Mouse (Mus musculus) adrenal gland, postnatal 10 days (tissue): ENCODE measurements at regions not wholly inside any gene's neighbourhood (a gene's known extent, or its start where the extent isn't known, plus 50 kb on each side); places are given as distances from the start of the nearest gene placed in this dataset.

Experiments used
- DNase-seq: peaks from one replicate; pipeline ENCODE4 v3.0.0; 2021; ENCODE audit warnings: mixed read lengths

GRCm38 (mm10) chr12:106585626-106586025 lies 575.6 kb downstream of the Vrk1 start:
- no peak for DNase-seq

- DNase-seq = no peak
Observed at GRCm38 (mm10) chr12:106592686-106593085, 582.7 kb downstream of the Vrk1 start.

GRCm38 (mm10) chr12:106597636-106598035 lies 587.6 kb downstream of the Vrk1 start:
- DNase-seq = no peak

GRCm38 (mm10) chr12:106607240-106607639 lies 597.2 kb downstream of the Vrk1 start:
- no peak for DNase-seq

GRCm38 (mm10) chr12:106607655-106608337 lies 597.8 kb downstream of the Vrk1 start:
- DNase-seq = no peak

- DNase-seq = no peak
Observed at GRCm38 (mm10) chr12:106618684-106619083, 608.7 kb downstream of the Vrk1 start.

- DNase-seq = no peak
Observed at GRCm38 (mm10) chr12:106626786-106627185, 616.8 kb downstream of the Vrk1 start.

GRCm38 (mm10) chr12:106632566-106632965 lies 622.5 kb downstream of the Vrk1 start:
- no peak for DNase-seq

GRCm38 (mm10) chr12:106633096-106633495 lies 623.1 kb downstream of the Vrk1 start:
- DNase-seq = peak; percentile 69

GRCm38 (mm10) chr12:106658317-106658716 lies 648.3 kb downstream of the Vrk1 start:
- DNase-seq = no peak

GRCm38 (mm10) chr12:106673232-106673766 lies 663.3 kb downstream of the Vrk1 start:
- DNase-seq = no peak

GRCm38 (mm10) chr12:106674741-106675140 lies 664.7 kb downstream of the Vrk1 start:
- no peak for DNase-seq

GRCm38 (mm10) chr12:106676136-106676535 lies 666.1 kb downstream of the Vrk1 start:
- DNase-seq = no peak

- no peak for DNase-seq
Observed at GRCm38 (mm10) chr12:106676566-106676965, 666.5 kb downstream of the Vrk1 start.

GRCm38 (mm10) chr12:106685986-106686385 lies 676.0 kb downstream of the Vrk1 start:
- no peak for DNase-seq

GRCm38 (mm10) chr12:106687751-106688150 lies 677.7 kb downstream of the Vrk1 start:
- DNase-seq = no peak

- DNase-seq = no peak
Observed at GRCm38 (mm10) chr12:106688156-106688740, 678.2 kb downstream of the Vrk1 start.

GRCm38 (mm10) chr12:106702958-106703357 lies 692.9 kb downstream of the Vrk1 start:
- DNase-seq = no peak

- DNase-seq = no peak
Observed at GRCm38 (mm10) chr12:106721271-106722009, 711.4 kb downstream of the Vrk1 start.

- DNase-seq = no peak
Observed at GRCm38 (mm10) chr12:106722010-106722362, 712.0 kb downstream of the Vrk1 start.

- no peak for DNase-seq
Observed at GRCm38 (mm10) chr12:106722761-106723160, 712.7 kb downstream of the Vrk1 start.

- DNase-seq = no peak
Observed at GRCm38 (mm10) chr12:106726920-106727319, 716.9 kb downstream of the Vrk1 start.

GRCm38 (mm10) chr12:106727486-106727885 lies 717.5 kb downstream of the Vrk1 start:
- no peak for DNase-seq
